Mouse (Mus musculus): ENCODE measurements around the gene Gm17662.

Gene Gm17662

DNA sequence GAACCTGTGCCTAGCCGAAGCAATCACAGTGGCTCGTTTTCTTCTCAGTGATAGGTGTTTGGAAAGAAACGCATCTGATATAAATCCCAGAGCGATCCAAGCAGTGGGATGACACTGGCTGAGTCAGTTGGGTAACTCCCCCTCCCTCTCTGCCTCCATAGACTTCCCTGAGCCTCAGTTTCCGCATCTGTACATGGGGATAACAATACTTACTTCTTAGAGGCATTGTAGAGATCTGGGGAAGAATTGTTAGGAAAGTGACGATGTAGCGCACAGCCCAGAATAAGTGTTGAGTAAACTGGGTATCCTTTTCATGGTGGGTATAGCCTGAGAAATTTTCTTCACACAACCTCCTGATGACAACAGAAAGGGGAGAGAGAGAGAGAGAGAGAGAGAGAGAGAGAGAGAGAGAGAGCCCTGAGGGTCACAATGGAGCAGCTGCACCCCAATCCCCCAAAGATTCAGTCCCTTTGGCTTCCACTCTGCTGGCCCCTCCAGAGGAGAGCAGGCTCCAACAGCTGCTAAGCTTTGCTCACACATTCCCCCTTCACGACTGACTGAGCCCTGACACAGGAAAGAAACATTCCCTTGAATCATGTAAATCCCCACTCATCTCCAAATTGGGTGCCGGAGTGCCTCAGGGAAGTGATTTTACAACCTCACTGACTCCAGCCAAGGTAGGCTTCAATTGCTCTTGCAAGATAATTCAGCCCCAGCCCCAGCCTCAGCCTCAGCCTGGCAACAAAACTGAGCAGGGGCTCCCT lies 31.6 kb downstream of the Gm17662 start:
- DNase-seq (ENCODE audit: low spot score) = no peak

DNA sequence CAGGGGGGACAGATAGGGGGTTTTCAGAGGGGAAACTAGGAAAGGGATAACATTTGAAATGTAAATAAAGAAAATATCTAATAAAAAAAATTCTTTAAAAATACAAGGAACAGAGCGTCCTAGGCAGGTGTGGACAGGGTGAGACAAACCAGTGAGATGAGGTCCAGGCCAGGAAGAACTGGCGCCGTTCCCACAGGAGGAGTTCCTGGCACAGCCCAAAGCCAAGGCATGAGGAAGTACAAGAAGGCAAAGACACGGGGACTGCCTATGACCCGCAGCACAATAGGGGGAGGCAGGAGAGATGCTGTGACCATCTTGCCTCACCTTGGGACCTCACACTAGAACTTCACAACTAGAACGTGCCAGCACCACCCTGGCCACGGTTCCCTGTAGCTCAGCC lies 34.6 kb downstream of the Gm17662 start:
- no peak for DNase-seq (ENCODE audit: low spot score)

DNA sequence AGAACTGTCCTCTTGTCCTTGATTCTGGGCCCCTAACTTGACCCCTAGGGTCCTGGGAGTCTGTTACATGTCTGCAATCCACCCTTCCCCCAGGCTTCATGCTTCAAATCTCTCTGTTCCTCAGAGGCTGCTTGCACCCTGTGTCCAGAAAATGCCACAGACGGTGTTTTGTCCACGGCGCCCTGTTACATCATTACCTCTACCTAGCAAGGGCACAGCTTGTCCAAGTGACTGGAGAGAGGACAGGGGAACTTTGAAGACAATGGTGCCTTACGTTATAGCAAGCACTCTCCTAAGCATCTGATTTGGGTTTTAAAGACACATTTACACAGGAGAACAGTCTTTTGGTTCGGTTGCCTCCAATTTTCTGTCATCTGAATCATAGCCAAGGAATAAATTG lies 36.5 kb downstream of the Gm17662 start:
- DNase-seq (ENCODE audit: low spot score) = no peak

DNA sequence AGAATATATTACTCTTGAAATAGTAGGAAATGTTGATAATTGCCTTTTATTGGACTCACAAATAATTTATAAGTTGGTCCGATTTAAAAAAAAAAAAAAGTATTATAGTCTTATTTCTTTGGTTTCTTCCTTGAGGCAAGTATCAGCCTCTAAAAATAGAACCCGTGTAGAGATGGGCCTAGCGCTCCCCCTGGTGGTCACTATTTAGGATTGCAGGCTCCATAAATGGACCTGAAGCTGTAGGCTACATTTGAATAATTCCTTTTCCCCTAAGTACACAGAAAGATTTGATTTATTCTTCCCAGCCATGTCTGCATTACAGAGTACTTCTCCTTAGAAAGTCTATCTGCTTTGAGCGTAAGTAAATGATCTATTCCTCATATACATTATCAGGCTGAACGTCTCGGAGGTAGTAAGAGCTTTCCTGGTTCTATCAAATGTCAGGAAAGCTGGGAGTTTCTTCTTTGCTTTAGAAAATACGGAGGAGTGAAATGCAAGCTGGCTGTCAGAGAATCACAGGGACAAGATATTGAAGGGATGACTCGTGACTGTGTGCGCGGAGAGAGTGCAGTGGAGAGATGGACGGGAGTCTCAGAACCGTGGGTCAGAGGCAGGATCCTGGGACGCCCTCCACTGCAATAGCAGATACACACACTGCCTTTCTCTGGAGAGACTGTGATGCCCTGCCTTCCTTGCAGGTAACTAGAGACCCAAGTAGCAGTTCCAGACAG lies 37.0 kb downstream of the Gm17662 start:
- peak; percentile 48 for DNase-seq (ENCODE audit: low spot score)

DNA sequence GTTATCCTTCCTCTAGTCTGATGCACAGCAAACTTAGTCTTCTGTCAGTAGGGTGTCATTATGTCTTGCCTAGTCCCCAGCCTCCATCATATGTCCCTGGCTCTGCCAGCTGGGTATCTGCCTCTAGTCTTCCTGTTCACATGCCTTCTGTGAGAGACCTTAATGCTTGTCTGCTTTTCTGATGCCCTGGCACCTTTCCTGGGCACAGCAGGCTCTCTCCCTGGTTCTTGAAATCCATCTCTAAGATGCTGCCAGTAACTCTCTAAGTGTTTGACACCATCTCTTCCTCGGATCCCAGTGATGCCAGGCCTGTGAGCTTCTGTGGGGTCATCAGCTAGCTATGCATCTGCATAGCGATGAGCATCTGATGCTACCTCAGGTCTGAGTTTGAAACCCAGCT lies 45.7 kb downstream of the Gm17662 start:
- no peak for DNase-seq (ENCODE audit: low spot score)

DNA sequence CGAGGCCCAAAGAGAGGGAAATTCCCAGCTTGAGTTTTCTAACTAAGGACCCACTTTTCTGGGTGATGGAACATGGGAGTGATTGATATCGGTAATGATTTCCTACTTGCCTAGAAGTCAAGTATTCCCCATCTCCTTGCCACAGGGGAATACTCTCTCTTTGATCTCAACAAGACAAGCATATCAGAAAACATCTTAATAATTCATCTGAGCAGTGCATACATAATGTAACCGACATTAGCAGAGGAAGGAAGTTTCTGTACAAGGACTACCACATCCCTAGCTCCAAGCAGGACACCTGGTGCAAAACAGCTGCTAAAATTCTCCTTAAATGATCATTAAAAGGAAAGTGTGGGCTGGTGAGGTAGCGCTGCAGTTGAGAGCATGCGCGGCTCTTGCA lies 47.9 kb downstream of the Gm17662 start:
- DNase-seq (ENCODE audit: low spot score) = no peak

Data from left cerebral cortex, adult 11 months (tissue).